Mouse (Mus musculus) Patski (cell line): ENCODE data around the gene Slc10a6. TPM values are rescaled to one million over a fixed set of nuclear protein-coding genes. Genes with fewer than 3 reads are reported as not detected.

Experiments
- ATAC-seq: fragments of 100-300 bp; one replicate; pipeline ENCODE4 v1.8.0; 2021
- CTCF ChIA-PET: fragments of 350-600 bp; sonication (Branson Sonifier 250); formaldehyde crosslinking; loops from one replicate; lab custom pipeline; 2022; ENCODE audit warnings: inconsistent platforms; lab: Charles Lee
- POLR2A ChIA-PET: fragments of 350-600 bp; sonication (Branson Sonifier 250); formaldehyde crosslinking; loops from one replicate; lab custom pipeline; 2022; ENCODE audit warnings: antibody characterized with exemption, inconsistent platforms; lab: Charles Lee
- DNase-seq: peaks from one replicate; pipeline ENCODE4 v3.0.0-alpha.2; 2011; ENCODE audit warnings: low read depth, low spot score
- H3K27me3 ChIP-seq: fragments of 371-371 bp; one replicate; pipeline ENCODE4 v1.5.1; 2021
- CTCF ChIP-seq: fragments of 100-300 bp; IDR thresholded peaks from one replicate; pipeline ENCODE4 v1.5.1; 2021
- in situ Hi-C: fragments of 300-500 bp; cut with MboI; formaldehyde crosslinking; loops from 3 replicates; pipeline ENCODE4 v1.11.1; 2018; ENCODE audit warnings: low pct_unique_long_range_greater_than_20kb, mixed read lengths
- polyA plus RNA-seq: library from polyadenylated mRNA; unstranded; gene quantifications from one replicate; pipeline ENCODE4 v1.2.3, GENCODE M21; 2021

Slc10a6 gene
- polyA plus RNA-seq, result not detected

DNA sequence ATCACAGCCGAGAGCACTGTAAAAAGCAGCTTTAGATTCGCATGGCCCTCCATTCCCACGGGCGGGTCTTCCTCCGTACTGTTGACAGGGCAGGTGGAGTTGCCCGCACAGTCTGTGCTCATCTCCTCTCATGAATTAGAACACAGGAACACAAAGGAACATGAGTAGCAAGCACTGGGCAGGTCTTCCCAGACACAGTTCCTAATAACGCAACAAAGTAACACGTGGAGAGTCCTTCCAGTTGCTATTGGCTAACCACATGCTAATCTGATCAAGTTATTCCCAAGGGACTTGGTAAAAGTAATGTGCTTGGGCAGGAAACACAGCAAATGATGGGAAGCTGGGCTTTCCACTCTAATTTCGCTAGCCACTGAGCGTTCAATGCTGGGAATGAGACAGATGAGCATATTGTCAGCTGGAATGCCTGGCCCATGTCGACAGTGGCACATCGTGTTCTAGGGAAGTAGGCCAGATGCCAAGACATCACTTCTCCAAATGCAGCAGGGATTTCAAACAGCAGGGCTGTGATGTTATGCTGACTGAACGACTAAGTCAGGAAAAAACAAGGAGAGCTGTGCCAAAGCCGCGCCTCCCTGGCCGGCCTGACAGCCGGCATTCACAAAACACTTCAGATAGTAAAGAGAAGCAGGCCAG is at the start of gene Slc10a6:
Gene Slc10a6 (minus strand): TSS at position 293 of the 654 bp plus-strand sequence.
- CTCF ChIA-PET, result interaction anchor here (1.3 to 2.0 kb wide), 3 partner anchors 8 to 29 kb away, joined by 4 to 5 read pairs (median 5); no protein-coding TSS in a partner anchor
- no peaks in the 10 kb centered on the region for H3K27me3 ChIP-seq
- DNase-seq (no peak), ATAC-seq (no peak)
- TF ChIP-seq CTCF, result no peak
- in situ Hi-C loops, result no loop called here
- POLR2A ChIA-PET, result no interaction called here

DNA sequence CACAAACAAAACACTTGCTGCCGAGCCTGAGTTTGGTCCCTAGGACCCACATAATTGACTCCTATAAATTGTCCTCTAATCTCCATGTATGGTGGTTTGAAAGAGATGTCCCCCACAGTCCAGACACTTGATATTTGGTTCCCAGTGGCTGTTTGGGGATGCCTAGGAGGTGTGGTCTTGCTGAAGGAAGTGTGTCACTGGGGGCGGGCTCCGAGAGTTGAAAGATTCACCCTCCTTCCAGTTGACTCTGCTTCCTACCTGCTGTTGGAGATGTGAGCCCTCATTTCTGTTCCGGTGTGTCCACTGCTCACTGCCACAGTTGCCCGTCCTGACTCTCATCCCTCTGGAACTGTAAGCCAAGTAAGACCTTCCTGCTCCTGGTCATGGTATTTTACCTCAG is 49.8 kb upstream of the Slc10a6 start:
- no peak for ATAC-seq
- ChIA-PET CTCF (interaction anchor here (1.4 kb wide), 1 partner anchor 12 kb away, joined by 3 read pairs; no protein-coding TSS in a partner anchor), POLR2A (no interaction called here)
- no peak for DNase-seq
- no peak for TF ChIP-seq CTCF
- no peaks in the 10 kb centered on the region for H3K27me3 ChIP-seq
- in situ Hi-C loops, result no loop called here

DNA sequence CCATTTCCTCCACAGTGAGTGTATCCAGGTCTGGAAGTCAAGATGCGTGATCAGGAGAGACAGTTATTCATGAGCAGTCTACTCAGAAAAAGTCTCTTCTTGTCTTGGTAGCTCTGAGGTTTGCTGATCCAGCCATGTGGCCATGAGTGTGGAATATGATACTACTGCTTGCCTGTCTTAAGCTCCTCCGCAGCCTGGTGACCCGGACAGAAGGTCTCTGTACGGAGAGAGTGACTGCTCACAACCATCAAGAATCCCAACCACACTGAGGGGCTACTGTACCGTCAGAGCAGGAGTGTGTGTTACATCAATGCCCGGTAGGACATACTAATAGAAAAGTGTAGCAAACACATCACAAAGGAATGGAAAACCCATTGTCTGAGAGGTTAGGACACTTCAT is 48.7 kb upstream of the Slc10a6 start:
- no peak for ATAC-seq
- no peak for DNase-seq

DNA sequence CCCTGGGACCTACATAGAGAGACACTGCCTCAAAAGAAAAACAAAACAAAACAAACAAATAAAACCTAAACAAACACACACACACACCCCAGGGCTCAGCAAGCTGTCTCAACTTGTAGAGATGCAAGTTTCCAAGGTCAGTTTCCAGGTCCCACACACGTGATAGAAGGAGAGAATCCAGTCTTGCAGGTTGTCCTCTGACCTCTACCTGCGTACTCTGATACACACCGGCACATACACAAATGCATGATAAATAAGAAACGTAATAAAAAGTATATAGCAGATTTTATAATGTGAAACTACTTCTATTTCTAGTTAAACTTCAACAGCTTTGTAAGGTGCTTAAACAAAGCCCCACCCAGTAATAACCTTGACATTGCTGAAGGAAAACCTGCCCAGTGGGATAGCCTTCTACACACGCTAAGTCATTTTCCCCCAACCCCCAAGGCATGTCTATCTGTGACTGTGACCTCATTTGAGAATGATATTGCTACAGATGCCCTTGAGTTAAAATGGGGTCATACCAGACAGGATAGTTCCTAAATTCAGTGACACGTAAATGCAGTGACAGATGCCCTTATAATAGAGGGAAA is 47.2 kb upstream of the Slc10a6 start:
- no peaks in the 10 kb centered on the region for H3K27me3 ChIP-seq
- in situ Hi-C loops, result no loop called here
- no peak for TF ChIP-seq CTCF
- ChIA-PET CTCF (no interaction called here), POLR2A (no interaction called here)
- DNase-seq, result no peak
- ATAC-seq, result no peak

More for the DNA sequence above, 48.7 kb upstream of the Slc10a6 start:
- ChIA-PET CTCF (interaction anchor here (0.9 to 1.4 kb wide), 4 partner anchors 13 to 249 kb away, joined by 3 to 8 read pairs (median 4); no protein-coding TSS in a partner anchor), POLR2A (no interaction called here)
- TF ChIP-seq CTCF, result no peak
- in situ Hi-C loops, result no loop called here
- no peaks in the 10 kb centered on the region for H3K27me3 ChIP-seq

DNA sequence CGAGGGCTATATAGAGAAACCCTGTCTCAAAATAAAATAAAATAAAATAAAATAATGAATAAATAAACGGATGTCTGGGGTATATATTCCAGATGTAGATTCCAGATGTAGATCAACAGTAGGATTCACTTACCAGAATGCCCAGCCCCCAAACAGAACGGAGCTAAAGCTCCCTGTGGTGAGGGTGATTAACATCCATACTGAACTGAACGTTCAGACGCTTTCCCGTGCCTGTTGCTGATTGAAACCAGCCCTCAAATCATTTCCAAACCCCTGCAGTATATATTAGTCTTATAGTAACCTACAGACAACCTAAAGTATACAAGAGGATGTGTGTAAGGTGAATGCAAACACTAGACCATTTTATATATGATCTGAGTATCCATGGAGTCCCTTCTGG is 45.3 kb upstream of the Slc10a6 start:
- ChIA-PET POLR2A (no interaction called here), CTCF (no interaction called here)
- in situ Hi-C loops, result loop anchor here (25.0 kb wide), 1 partner anchor 787 kb away; no protein-coding TSS in a partner anchor
- no peak for DNase-seq
- H3K27me3 ChIP-seq, result no peaks in the 10 kb centered on the region
- no peak for TF ChIP-seq CTCF
- ATAC-seq, result no peak

DNA sequence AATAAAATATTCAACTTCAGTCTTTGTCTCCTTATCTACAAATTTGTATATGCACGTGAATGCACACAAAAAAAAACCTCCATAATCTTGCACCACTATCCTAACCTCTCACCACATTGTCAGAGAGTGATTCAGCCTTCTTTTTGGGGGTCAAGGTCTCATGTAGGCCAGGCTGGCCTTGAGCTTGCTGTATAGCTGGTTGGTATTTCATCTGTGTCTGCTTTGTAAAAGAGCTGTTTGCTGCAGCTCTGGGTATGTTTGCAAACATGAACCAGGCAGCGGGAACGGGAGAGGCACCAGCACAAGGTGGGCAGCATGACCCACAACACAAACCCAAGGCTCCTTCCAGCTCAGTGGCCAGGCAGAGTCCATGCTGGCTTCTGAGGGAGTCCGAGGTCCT is 44.4 kb upstream of the Slc10a6 start:
- no peak for ATAC-seq
- TF ChIP-seq CTCF, result no peak
- in situ Hi-C loops, result loop anchor here (25.0 kb wide), 1 partner anchor 786 kb away; no protein-coding TSS in a partner anchor
- POLR2A ChIA-PET, result interaction anchor here (0.7 kb wide), 2 partner anchors 188 to 325 kb away, joined by 5 to 8 read pairs; no protein-coding TSS in a partner anchor
- DNase-seq, result no peak
- CTCF ChIA-PET, result interaction anchor here (1.4 kb wide), 1 partner anchor 171 kb away, joined by 3 read pairs; no protein-coding TSS in a partner anchor
- no peaks in the 10 kb centered on the region for H3K27me3 ChIP-seq

DNA sequence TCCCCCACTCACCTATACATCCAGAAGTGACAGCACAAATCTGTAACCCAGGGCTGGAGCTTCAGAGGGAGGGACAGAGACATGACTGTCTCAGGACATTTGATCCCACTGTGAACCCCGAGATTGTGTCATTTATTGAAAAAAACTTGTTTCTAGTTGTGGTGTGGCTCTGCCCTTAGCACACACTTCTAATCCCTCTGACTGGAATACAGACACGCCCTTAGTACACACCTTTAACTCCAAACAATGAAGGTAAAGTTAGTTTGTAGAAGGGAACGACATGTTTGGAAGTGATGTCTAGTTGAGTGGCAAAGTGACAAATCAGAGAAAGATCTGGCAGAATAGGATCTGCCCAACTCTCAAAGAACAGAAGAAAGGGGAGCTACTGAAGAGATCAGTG is 42.7 kb upstream of the Slc10a6 start:
- no peaks in the 10 kb centered on the region for H3K27me3 ChIP-seq
- TF ChIP-seq CTCF, result no peak
- ChIA-PET POLR2A (interaction anchor here (0.6 kb wide), 1 partner anchor 29 kb away, joined by 3 read pairs; no protein-coding TSS in a partner anchor), CTCF (interaction anchor here (0.7 to 1.9 kb wide), 6 partner anchors 9 to 316 kb away, joined by 3 to 6 read pairs (median 3); no protein-coding TSS in a partner anchor)
- DNase-seq, result no peak
- in situ Hi-C loops, result loop anchor here (25.0 kb wide), 1 partner anchor 785 kb away; no protein-coding TSS in a partner anchor
- no peak for ATAC-seq

DNA sequence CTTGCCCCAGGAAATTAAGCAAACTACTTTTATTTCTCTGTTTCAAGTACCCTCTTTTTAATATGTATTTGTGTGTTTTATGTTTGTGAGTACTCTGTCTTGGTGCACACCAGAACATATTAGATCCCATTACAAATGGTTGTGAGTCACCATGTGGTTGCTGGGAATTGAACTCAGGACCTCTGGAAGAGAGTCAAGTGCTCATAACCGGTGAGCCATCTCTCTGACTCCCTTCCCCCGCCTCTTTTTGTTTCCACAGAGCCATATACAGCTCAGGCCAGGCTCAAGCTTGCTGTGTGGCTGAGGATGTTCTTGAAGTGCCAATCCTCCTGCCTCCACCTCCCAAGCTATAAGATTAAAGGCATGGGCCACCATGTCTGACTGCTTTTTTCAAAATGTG is 36.7 kb upstream of the Slc10a6 start:
- no peak for ATAC-seq
- no peak for DNase-seq
- POLR2A ChIA-PET, result no interaction called here
- CTCF ChIA-PET, result no interaction called here
- in situ Hi-C loops, result loop anchor here (25.0 kb wide), 1 partner anchor 779 kb away; no protein-coding TSS in a partner anchor
- TF ChIP-seq CTCF, result no peak
- no peaks in the 10 kb centered on the region for H3K27me3 ChIP-seq

DNA sequence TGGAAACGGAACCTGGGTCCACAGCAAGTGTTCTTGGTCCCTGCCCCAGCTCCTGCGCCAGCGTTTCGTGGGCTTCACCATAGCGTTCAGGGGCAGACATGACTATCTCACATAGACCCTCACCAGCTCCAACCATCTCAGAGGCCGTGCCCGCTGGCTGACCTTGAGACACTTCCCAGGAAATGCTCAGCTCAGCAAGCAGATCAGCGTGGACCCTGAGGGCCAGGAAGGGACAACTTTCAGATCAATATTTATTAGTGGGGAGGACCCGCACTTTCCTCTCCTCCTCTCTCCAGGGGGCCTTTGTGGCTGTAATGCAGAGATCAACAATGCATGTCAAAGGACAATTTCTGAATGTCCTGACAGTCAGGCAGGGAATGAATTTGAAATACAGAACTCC is 35.7 kb upstream of the Slc10a6 start:
- CTCF ChIA-PET, result interaction anchor here (1.1 kb wide), 1 partner anchor 309 kb away, joined by 3 read pairs; no protein-coding TSS in a partner anchor
- DNase-seq, result no peak
- no peaks in the 10 kb centered on the region for H3K27me3 ChIP-seq
- ATAC-seq, result no peak
- in situ Hi-C loops, result loop anchor here (25.0 kb wide), 1 partner anchor 778 kb away; no protein-coding TSS in a partner anchor
- TF ChIP-seq CTCF, result no peak
- POLR2A ChIA-PET, result no interaction called here

DNA sequence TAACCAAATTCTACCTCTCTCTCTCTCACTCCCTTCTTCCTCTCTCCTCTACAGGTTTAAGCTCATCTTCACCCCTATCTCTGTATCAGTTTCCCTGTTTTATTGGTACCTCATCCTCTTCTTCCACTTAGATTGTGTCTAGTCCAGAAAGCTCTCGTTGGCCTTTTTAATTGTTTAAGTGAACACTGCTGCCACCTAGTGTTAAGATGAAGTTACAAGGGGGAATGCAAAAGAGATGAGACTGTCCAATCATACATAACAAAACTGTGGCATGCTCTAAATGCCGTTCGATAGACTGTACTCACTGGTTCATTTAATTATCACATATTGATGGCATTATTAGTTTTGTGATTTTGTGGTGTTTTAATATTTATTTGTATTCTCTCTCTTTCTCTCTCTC is 30.4 kb upstream of the Slc10a6 start:
- in situ Hi-C loops, result loop anchor here (25.0 kb wide), 1 partner anchor 772 kb away; no protein-coding TSS in a partner anchor
- ATAC-seq, result peak; percentile 44
- H3K27me3 ChIP-seq, result no peaks in the 10 kb centered on the region
- POLR2A ChIA-PET, result no interaction called here
- no peak for DNase-seq
- TF ChIP-seq CTCF, result peak; percentile 52
- CTCF ChIA-PET, result interaction anchor here (0.9 to 1.6 kb wide), 10 partner anchors 12 to 622 kb away, joined by 3 to 6 read pairs (median 4); partner anchors contain the start of gene Slc10a6
